Comparison of ENCODE assay signal across 24 mouse cellular contexts in genomic region chr7:16357602-16358001, GRCm38 (mm10).
"Had no signal": no experiment of that assay in that cellular context is flagged by ENCODE, and none has a peak within 500 bp of the region (broad histone marks: within the 10 kb centered on the region; RNA-seq: fewer than 3 reads in every experiment).

No protein-coding gene starts in this region.

- H3K4me2 ChIP-seq: heart, embryonic 11.5 days; heart, embryonic 13.5 days; heart, embryonic 15.5 days; hindbrain, embryonic 13.5 days; hindbrain, embryonic 15.5 days; limb, embryonic 12.5 days had no signal

- H3K27me3 ChIP-seq: heart, embryonic 13.5 days; heart, embryonic 15.5 days; hindbrain, embryonic 13.5 days; hindbrain, embryonic 15.5 days; limb, embryonic 12.5 days had no signal

- H3K4me1 ChIP-seq: heart, embryonic 13.5 days; heart, embryonic 15.5 days; hindbrain, embryonic 13.5 days; hindbrain, embryonic 15.5 days; limb, embryonic 10.5 days; limb, embryonic 12.5 days had no signal

- ATAC-seq: hindbrain, postnatal 0 days; intestine, embryonic 16.5 days had no signal

- H3K9ac ChIP-seq: heart, embryonic 13.5 days; heart, embryonic 15.5 days; hindbrain, embryonic 13.5 days; hindbrain, embryonic 15.5 days; limb, embryonic 12.5 days had no signal

- H3K9me3 ChIP-seq: heart, embryonic 13.5 days; heart, embryonic 15.5 days; hindbrain, embryonic 13.5 days; hindbrain, embryonic 15.5 days; limb, embryonic 12.5 days had no signal

- DNase-seq: gastrocnemius, postnatal 14 days; gastrocnemius, postnatal 36 days; heart, adult 11 months; heart, adult 2 months; heart, postnatal 14 days; heart, postnatal 36 days; kidney, adult 11 months; kidney, adult 2 months; kidney, adult 9 months; kidney, postnatal 10 days; kidney, postnatal 25 days; kidney, postnatal 4 days; liver had no signal

- H3K4me3 ChIP-seq: heart, adult 2 months; heart, embryonic 13.5 days; heart, embryonic 15.5 days; hindbrain, embryonic 13.5 days; hindbrain, embryonic 15.5 days; layer of hippocampus, adult 2 months; left cerebral cortex, adult 2 months; limb, embryonic 10.5 days; limb, embryonic 12.5 days had no signal

- H3K27ac ChIP-seq: heart, adult 2 months; heart, embryonic 13.5 days; heart, embryonic 15.5 days; hindbrain, embryonic 13.5 days; hindbrain, embryonic 15.5 days; hindbrain, postnatal 0 days; layer of hippocampus, adult 2 months; left cerebral cortex, adult 2 months; limb, embryonic 10.5 days; limb, embryonic 12.5 days had no signal
